Mouse (Mus musculus) thymus, postnatal 10 days (tissue): Measurements from ENCODE around the gene Rph3a.
"Not testable (repeated sequence)": the region's sequence is repeated elsewhere in the genome, so short reads cannot be mapped to it uniquely, and the experiment has no call there.

Experiments
- DNase-seq, 2 experiments: peaks; one replicate each; pipeline ENCODE4 v3.0.0; 2021; ENCODE audit warnings: low spot score in 2 of 2

Gene Rph3a

GRCm38 (mm10) chr5:120974522-120974921, 35.4 kb downstream of the Rph3a start:
- no peak for DNase-seq

DNA sequence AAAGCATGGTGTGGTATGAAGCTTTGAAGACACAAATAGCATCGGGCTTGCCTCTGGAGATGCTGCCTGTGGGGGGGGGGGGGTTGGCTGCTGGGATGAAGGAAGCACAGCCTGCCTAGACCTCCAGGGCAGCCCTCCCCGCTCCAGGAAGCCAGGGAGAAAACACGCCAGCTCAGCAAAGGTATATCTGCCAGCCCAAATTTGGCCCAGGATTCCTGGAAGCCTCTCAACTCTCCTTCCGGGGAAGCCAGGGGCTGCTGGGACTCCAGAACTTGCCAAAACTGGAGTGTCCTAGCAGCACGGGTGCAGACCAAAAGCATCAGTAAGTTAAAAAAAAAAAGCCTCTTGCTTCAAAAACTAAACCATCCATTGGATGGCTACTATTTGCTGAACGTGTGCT, 37.6 kb downstream of the Rph3a start:
- DNase-seq, result no peak

GRCm38 (mm10) chr5:120971326-120971725, 38.6 kb downstream of the Rph3a start:
- DNase-seq, result no peak

DNA sequence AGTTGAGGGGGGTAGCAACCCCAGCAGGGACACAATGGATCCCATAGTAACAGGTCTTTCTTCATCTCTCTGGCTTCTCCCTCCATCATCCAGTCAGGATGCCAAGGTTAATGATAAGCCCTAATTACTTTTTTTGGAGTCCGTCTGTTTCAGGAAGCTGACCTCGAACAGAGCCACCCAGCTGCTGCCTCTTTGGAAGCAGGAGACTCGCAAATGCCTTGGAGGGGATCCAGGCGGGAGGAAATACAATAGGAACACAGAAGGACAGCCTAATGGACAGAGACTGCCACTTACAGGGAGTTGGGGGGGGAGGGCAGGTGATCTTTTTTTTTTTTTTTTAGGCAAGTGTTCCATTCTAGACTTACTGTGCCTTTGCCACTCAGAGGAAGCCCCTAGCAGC, 40.2 kb downstream of the Rph3a start:
- no peak for DNase-seq

GRCm38 (mm10) chr5:120968799-120969198, 41.1 kb downstream of the Rph3a start:
- DNase-seq, result no peak

- DNase-seq, result no peak
Measured at GRCm38 (mm10) chr5:120968134-120968532, 41.8 kb downstream of the Rph3a start.

- DNase-seq, result no peak
Measured at GRCm38 (mm10) chr5:120967355-120968133, 42.3 kb downstream of the Rph3a start.

- no peak for DNase-seq
Measured at GRCm38 (mm10) chr5:120966894-120967293, 43.0 kb downstream of the Rph3a start.

- DNase-seq, result no peak
Measured at GRCm38 (mm10) chr5:120966156-120966555, 43.7 kb downstream of the Rph3a start.

DNA sequence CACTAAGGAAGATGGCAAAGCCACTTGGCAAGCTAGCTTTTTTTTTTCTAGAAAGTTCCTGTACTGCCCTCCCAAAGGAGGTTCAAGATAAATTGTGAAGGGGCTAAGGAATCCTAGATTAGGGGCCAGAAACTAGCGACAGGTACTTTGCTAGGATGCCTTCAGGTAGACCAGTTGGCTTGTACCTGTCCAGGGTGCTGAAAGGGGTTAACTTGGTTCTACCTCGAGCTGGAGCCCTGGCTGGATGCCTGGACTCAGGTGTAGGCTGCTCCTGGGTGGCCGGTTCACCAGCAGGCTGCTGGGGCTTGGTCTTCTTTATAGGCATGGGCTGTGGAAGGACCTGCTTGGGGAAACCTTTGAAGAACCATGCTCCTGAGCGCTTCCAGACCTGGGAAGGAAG, 48.9 kb downstream of the Rph3a start:
- DNase-seq, result no peak

GRCm38 (mm10) chr5:120953974-120954373, 55.9 kb downstream of the Rph3a start:
- peak in 1 of 2 experiments; percentile 18 for DNase-seq

- DNase-seq, result no peak
Measured at GRCm38 (mm10) chr5:120952242-120952770, 57.6 kb downstream of the Rph3a start.

GRCm38 (mm10) chr5:120942076-120942475, 67.8 kb downstream of the Rph3a start:
- no peak for DNase-seq

GRCm38 (mm10) chr5:120938586-120938985, 71.3 kb downstream of the Rph3a start:
- DNase-seq, result no peak

DNA sequence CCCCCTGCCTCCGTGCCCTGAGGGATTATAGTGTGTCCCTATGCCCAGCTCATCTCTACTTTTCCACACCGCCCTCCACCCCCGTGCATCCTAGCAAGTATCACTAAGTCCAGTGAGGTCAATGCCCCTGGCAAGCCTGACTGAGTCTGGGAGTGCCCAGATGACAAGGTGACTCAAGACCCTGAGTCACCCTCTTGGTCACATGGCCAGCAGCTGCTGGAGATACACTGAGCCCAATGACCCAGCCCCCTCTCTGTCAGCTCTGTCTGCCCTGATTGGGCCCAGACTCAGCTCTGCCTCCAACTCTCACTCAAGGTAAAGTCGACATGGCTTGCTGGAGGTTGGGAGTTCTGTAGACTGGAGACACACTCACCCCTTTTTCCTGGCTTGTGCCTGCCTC, 72.1 kb downstream of the Rph3a start:
- no peak for DNase-seq

- no peak for DNase-seq
Measured at GRCm38 (mm10) chr5:120933966-120934365, 75.9 kb downstream of the Rph3a start.

DNA sequence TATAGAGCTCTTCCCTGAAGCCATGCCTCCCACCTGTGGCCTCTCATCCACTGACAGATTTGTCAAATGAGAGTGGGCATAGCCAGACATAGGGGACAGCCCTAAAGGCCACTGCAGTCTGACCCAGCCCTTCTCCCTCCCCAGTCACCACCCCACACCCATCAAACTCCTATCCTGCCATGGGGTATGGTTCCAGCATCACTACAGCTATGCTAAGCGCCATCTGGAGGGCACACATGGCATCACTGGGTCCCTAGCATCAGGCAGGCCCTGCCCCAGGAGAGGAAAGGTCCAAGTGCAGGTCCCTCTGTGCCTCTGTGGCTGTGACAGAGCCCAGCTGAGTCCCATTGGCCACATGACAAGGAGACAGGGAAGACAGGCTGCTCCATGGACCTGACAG, 82.9 kb downstream of the Rph3a start:
- DNase-seq, result no peak

DNA sequence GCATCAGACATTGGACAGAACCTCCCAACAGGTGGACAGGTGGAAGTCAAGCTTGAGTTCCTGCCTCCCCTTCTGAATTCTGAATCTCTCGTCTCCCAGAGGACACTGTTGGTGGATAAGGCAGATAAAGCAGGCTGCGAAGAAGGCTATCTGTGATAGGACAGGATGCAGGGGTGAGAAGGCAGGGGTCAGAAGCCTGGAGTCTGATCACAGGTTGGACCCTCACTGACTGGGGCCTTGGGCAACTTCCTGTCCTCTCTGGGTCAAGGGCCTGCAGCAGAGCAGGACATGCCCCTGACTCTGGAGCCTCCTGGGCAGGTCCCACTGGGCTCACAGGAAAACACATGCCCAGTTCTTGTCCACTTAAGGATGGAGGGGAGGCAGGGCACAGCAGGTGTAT, 83.6 kb downstream of the Rph3a start:
- not testable (repeated sequence) for DNase-seq

GRCm38 (mm10) chr5:120924520-120924919, 85.4 kb downstream of the Rph3a start:
- DNase-seq, result not testable (repeated sequence)

DNA sequence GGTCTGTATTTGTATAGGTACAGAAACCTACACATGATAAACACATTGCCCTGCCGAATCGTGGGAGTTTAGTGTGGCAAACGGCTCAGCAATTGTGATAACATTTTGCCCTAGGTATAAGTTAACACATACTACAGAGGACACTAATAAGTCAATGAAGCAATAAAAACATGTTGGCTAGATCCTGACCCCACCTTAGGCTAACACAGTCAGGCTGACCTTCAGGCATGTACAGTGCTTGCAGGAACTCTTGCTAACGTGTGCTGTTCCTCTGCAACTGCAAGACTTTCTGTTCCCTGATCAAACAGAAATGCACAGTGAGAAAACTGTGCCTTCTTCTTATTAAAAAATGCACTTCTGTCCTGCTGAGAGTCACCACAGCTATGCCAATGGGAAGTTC, 85.9 kb downstream of the Rph3a start:
- DNase-seq, result no peak

GRCm38 (mm10) chr5:120920296-120920695, 89.6 kb downstream of the Rph3a start:
- DNase-seq, result no peak

DNA sequence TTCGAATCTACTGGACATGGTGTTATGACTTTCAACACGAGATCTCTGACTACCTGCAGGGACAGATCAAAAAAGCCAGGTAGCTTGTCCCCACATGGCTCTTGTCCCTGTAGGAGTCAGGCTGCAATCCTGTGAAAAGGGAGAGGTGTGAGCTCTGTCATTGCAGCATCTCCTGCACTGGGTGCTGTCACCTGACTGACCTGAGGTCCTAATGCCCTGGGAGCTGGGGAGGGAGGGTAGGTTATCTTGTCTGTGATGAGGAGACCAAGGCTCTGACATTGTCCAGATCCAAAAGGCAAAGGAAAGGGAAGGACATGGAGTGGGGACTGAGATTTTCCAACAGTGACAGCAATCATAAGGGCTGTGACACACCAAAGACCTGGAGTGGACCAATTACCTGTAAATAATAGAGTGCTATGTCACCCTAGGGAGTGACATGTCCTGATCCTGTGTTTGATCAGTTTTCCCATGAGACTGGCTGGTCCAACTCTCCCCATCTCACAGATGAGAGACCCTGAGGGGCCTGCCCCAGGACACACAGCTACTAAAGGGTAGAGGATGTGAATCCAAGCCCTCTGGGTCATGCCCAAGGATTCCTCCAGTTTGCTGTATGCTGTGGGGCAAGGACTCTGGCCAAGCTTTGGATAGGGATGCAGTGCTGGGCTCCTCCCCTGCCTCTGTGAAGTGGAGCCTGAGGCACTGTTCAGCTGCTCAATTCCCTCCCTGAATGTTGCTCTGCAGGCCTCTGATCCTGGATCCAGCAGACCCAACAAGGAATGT, 90.5 kb downstream of the Rph3a start:
- DNase-seq, result not testable (repeated sequence)

DNA sequence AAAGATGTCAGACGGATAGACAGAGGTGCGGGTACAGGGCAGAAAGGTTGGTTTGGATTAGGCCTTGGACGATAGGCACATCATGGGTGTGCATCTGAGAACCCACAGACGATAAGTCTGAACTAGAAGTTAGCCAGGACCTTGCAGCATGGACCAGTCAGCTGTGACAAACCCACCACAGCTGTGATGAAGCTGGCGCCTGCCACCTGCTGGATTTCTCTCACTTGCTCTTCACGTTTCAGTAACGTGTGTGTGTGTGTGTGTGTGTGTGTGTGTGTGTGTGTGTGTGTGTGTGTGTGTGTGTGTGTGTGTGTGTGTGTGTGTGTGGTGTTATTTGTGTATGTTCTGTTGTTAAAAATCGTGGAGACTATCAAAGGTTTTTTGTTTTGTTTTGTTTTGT, 95.7 kb downstream of the Rph3a start, which contains the start of gene Oas1d:
Gene Oas1d (plus strand): TSS at position 333 of the 400 bp plus-strand sequence.
- DNase-seq, result not testable (repeated sequence)
